Mouse (Mus musculus) layer of hippocampus, adult 8-10 months (tissue): ENCODE results near the gene Pnpla3. TPM values are rescaled to one million over a fixed set of nuclear protein-coding genes. Genes with fewer than 3 reads are reported as not detected.

ENCODE experiments used
- DNase-seq, 2 experiments: peaks; one replicate each; pipeline ENCODE4 v3.0.0; 2022; ENCODE audit warnings: low spot score in 2 of 2
- microRNA-seq, 2 experiments: library from miRNA; unstranded; fragments of <30 nt; microRNA quantifications; one replicate each; pipeline ENCODE4 v1.2.0; 2022
- total RNA-seq, 4 experiments: library from RNA; stranded (reverse); gene quantifications; 2 replicates each; pipeline ENCODE4 v1.2.4; 2022

The Pnpla3 gene
- total RNA-seq, 4 experiments from 2014 or later, result 7.3 to 11.5 (median 9.4) TPM

- no peak for DNase-seq
Observed at GRCm38 (mm10) chr15:84216461-84217084, 48.9 kb downstream of the Pnpla3 start.

- no peak for DNase-seq
Observed at GRCm38 (mm10) chr15:84217969-84218782, 50.5 kb downstream of the Pnpla3 start.

- no peak for DNase-seq
Observed at GRCm38 (mm10) chr15:84218783-84219271, 51.2 kb downstream of the Pnpla3 start.

- DNase-seq, result no peak
Observed at GRCm38 (mm10) chr15:84221539-84221938, 53.9 kb downstream of the Pnpla3 start.

GRCm38 (mm10) chr15:84223423-84223822, 55.8 kb downstream of the Pnpla3 start:
- DNase-seq, result peak in 1 of 2 experiments; percentile 31

GRCm38 (mm10) chr15:84224779-84225178, 57.1 kb downstream of the Pnpla3 start:
- no peak for DNase-seq

GRCm38 (mm10) chr15:84226918-84227317, 59.3 kb downstream of the Pnpla3 start:
- no peak for DNase-seq

- DNase-seq, result no peak
Observed at GRCm38 (mm10) chr15:84230661-84231060, 63.0 kb downstream of the Pnpla3 start.

GRCm38 (mm10) chr15:84231113-84231712, 63.6 kb downstream of the Pnpla3 start:
- peak; percentile 75 to 77 for DNase-seq

GRCm38 (mm10) chr15:84231721-84232561, 64.3 kb downstream of the Pnpla3 start, which contains the start of gene Parvb:
Parvb (plus strand) TSS chr15:84232043.
- DNase-seq, result peak; percentile 54 to 56

GRCm38 (mm10) chr15:84232609-84233008, 65.0 kb downstream of the Pnpla3 start:
- no peak for DNase-seq

- no peak for DNase-seq
Observed at GRCm38 (mm10) chr15:84234794-84235581, 67.4 kb downstream of the Pnpla3 start.

GRCm38 (mm10) chr15:84235646-84236045, 68.0 kb downstream of the Pnpla3 start:
- no peak for DNase-seq

Small RNAs within 50 kb of the gene (microRNA-seq; reads per million reads assigned to microRNA genes)
- 0 to 0.51 reads per million in 2 experiments for gene Mir6392

Other genes with a start within 250 kb of the Pnpla3 start
- 1 to 10 TPM; 5.0 to 8.6 (median 6.2) TPM for gene Efcab6, start 102.5 kb upstream of the Pnpla3 start, total RNA-seq
- gene Sult4a1, start 62.1 kb upstream of the Pnpla3 start, total RNA-seq, result 100 to 1,000 TPM; 302 to 347 (median 323) TPM
- gene Pnpla5, start 44.7 kb upstream of the Pnpla3 start, total RNA-seq, result not detected
- 100 to 1,000 TPM; 102 to 107 (median 105) TPM for gene Samm50, start 24.4 kb downstream of the Pnpla3 start, total RNA-seq
- gene Parvb, start 64.2 kb downstream of the Pnpla3 start, total RNA-seq, result 10 to 100 TPM; 23.2 to 33.7 (median 26.9) TPM
- 10 to 100 TPM; 23.8 to 34.0 (median 31.7) TPM for gene Parvg, start 156.2 kb downstream of the Pnpla3 start, total RNA-seq